Mouse (Mus musculus) splenic B cell, adult 2 months (primary cell): ENCODE results near the gene Myh3.
"Not testable (repeated sequence)": the region's sequence is repeated elsewhere in the genome, so short reads cannot be mapped to it uniquely, and the experiment has no call there.

Source experiments
- DNase-seq: peaks from one replicate; pipeline ENCODE4 v3.0.0-alpha.2; 2011; ENCODE audit warnings: low read depth, low spot score
- H3K27me3 ChIP-seq: 2 replicates; pipeline ENCODE4 v1.6.1; 2012; ENCODE audit warnings: mild to moderate bottlenecking, low read length, moderate library complexity, mixed read lengths; ENCODE audit not compliant: control insufficient read depth, poor library complexity, insufficient read depth, severe bottlenecking
- H3K36me3 ChIP-seq: 2 replicates; pipeline ENCODE4 v1.6.1; 2012; ENCODE audit warnings: mild to moderate bottlenecking, low read length, moderate library complexity, mixed read lengths; ENCODE audit not compliant: control insufficient read depth, poor library complexity, insufficient read depth, severe bottlenecking

The Myh3 gene

DNA sequence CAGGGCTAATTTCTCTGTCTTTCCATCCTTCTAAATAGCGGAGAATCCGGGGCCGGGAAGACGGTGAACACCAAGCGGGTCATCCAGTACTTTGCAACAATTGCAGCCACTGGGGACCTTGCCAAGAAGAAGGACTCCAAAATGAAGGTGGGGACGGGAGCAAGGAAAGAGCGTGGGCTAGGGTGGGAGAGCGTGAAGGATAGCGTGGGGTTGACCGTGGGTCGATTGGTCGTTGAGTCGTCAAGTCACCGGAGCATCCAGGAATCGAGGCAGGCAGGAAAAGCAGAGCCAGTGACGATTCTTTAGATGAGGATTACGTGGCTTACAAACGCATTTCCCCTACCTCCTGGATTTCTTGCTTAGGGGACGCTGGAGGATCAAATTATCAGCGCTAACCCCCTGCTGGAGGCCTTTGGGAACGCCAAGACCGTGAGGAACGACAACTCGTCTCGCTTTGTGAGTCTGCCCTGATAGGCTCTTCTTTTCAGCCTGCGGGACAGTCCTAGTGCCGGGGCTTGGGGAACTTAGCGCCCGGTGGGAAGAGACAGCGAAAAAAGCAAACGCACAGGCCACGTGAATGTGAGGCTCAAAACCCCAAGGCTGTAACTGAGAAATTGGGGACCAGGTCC, 5.7 kb downstream of the Myh3 start:
- DNase-seq, result no peak
- H3K36me3 ChIP-seq, result no peaks in the 10 kb centered on the region
- no peaks in the 10 kb centered on the region for H3K27me3 ChIP-seq

DNA sequence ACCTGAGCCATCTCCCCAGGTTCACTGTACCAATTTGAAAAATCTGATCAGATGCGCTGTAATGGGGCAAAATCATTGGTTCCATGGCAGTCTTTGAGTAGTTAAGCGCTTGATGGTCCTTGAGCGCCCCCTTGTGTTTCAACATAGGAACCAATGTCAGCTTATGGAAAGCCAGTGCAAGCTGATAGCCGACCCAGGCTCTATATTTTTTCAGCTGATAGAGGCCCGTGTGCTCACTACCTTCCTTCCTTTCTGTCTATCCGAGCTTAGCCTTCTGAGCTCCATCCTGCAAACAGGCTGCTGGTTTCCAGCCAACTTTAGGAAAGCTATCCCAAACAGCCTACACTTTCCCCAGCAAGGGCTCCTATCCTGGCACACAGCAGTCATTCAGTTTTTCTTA, 7.4 kb downstream of the Myh3 start:
- Histone ChIP-seq H3K27me3 (no peaks in the 10 kb centered on the region), H3K36me3 (no peaks in the 10 kb centered on the region)
- DNase-seq, result peak; percentile 87

DNA sequence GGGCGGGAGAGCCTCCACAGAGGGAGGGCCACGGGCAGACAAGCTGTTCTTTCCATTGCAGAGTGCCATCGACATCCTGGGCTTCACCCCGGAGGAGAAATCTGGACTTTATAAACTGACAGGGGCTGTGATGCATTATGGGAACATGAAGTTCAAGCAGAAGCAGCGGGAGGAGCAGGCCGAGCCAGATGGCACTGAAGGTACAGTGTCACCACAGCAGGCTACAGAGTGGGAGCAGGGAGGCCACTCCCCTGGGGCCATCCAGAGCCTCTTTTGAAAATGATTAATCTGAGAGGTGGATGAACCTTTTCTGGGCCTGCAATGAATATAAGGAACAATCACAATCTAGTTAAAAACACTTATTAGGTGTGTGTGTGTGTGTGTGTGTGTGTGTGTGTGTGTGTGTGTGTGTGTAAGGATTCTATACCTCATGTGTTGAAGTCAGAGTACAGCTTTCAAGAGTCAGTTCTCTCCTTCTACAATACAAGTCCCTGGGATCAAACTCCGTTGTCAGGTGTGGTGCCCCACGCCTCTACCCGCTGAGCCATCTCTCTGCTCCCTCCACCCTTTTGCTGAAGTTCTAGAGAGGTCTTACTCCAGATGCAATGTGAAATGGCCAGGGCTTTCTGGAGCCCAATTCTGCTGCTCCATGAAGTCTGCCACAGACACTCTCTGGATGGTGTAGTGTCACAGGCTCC, 8.5 kb downstream of the Myh3 start:
- no peaks in the 10 kb centered on the region for H3K27me3 ChIP-seq
- DNase-seq, result no peak

DNA sequence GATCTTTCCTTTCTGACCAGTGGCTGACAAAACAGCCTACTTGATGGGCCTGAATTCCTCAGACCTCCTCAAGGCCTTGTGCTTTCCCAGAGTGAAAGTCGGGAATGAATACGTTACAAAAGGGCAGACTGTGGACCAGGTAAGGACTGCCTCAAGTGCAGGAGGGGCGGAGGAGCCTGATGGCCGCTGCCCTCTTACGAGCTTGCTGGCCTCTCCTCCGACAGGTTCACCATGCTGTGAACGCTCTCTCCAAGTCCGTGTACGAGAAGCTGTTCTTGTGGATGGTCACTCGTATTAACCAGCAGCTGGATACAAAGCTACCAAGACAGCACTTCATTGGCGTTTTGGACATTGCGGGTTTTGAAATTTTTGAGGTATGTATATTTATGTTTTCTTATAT, 9.1 kb downstream of the Myh3 start:
- DNase-seq, result no peak
- no peaks in the 10 kb centered on the region for H3K36me3 ChIP-seq
- 0 out of 2 replicates have a peak, but pooled peaks cover 2% of the 10 kb centered on the region for H3K27me3 ChIP-seq

More for the DNA sequence above, 8.5 kb downstream of the Myh3 start:
- H3K36me3 ChIP-seq, result no peaks in the 10 kb centered on the region

DNA sequence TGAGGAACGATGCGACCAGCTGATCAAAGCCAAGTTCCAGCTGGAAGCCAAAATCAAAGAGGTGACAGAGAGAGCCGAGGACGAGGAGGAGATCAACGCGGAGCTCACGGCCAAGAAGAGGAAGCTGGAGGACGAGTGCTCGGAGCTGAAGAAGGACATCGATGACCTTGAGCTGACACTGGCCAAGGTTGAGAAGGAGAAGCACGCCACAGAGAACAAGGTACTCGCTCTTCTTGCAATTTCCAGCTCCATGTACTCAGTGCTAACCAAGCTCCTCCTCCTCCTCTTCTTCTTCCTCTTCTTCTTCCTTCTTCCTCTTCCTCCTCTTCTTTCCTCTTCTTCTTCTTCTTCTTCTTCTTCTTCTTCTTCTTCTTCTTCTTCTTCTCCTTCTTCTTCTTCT, 14.3 kb downstream of the Myh3 start:
- H3K27me3 ChIP-seq, H3K36me3 ChIP-seq, DNase-seq: not testable (repeated sequence)

DNA sequence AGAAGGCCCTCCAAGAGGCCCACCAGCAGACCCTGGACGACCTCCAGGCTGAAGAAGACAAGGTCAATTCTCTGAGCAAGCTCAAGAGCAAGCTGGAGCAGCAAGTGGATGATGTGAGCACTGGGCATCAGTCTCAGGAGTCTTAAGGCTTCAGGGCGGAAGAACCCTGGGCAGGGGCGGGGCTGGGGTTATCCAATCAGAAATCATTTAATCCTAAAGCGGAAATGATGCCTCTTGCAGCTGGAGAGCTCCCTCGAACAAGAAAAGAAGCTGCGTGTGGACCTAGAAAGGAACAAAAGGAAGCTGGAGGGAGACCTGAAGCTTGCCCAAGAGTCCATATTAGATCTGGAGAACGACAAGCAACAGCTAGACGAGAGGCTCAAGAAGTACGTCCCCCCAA, 15.1 kb downstream of the Myh3 start:
- H3K27me3 ChIP-seq, result 0 out of 2 replicates have a peak, but pooled peaks cover 2% of the 10 kb centered on the region
- no peaks in the 10 kb centered on the region for H3K36me3 ChIP-seq
- DNase-seq, result no peak

DNA sequence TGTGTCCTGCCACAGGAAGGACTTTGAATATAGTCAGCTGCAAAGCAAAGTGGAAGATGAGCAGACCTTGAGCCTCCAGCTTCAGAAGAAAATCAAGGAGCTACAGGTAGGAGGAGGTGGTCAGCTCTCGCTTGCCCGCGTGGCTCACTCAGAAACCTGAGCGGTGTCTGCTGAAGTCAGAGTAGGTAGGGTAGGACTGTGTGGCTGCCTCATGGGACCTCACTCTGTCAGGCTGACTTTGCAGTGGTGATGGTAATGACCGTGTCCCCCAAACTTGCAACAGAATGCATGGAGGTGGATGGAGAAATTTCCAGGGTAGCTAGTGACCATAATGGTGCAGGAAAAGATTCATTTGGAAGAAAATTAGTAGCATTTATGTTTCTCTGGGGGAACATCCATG, 15.6 kb downstream of the Myh3 start:
- no peaks in the 10 kb centered on the region for H3K36me3 ChIP-seq
- DNase-seq, result no peak
- H3K27me3 ChIP-seq, result 0 out of 2 replicates have a peak, but pooled peaks cover 2% of the 10 kb centered on the region

DNA sequence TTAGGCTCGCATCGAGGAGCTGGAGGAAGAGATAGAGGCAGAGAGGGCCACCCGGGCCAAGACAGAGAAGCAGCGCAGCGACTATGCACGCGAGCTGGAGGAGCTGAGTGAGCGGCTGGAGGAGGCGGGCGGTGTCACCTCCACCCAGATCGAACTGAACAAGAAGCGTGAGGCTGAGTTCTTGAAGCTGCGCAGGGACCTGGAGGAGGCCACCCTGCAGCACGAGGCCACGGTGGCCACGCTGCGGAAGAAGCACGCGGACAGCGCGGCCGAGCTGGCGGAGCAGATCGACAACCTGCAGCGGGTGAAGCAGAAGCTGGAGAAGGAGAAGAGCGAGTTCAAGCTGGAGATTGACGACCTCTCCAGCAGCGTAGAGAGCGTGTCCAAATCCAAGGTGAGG, 16.4 kb downstream of the Myh3 start:
- 0 out of 2 replicates have a peak, but pooled peaks cover 2% of the 10 kb centered on the region for H3K27me3 ChIP-seq
- no peak for DNase-seq
- H3K36me3 ChIP-seq, result no peaks in the 10 kb centered on the region

DNA sequence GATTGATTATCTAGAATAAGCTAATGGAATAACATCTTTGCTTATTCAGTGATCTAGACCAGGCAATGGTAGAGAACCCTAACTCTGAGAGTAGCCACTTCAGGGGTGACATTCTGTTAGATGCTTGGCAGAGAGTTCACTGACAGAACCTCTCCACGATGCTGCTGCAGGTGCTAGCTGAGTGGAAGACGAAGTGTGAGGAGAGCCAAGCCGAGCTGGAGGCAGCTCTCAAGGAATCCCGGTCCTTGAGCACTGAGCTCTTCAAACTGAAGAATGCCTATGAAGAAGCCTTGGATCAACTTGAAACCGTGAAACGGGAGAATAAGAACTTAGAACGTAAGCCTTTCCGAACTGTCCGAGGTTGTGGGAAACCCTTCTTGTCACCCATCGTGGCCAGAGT, 19.6 kb downstream of the Myh3 start:
- Histone ChIP-seq H3K27me3 (no peaks in the 10 kb centered on the region), H3K36me3 (no peaks in the 10 kb centered on the region)
- no peak for DNase-seq

DNA sequence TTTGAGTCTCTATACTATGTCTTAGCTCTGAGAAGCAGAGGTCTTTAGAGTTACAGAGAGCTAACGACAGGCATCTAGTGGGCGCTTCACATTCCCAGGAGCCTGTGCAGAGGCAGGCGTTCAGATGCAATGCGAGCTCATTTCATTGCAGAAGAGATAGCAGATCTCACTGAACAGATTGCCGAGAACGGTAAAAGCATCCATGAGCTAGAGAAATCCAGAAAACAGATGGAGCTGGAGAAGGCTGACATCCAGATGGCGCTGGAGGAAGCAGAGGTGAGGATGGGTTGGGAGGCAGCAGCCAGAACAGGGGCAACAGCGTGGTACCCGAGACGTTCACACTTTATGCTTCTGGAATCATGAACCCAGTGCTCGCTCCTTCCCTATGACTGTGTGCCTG, 20.3 kb downstream of the Myh3 start:
- Histone ChIP-seq H3K36me3 (no peaks in the 10 kb centered on the region), H3K27me3 (no peaks in the 10 kb centered on the region)
- no peak for DNase-seq

DNA sequence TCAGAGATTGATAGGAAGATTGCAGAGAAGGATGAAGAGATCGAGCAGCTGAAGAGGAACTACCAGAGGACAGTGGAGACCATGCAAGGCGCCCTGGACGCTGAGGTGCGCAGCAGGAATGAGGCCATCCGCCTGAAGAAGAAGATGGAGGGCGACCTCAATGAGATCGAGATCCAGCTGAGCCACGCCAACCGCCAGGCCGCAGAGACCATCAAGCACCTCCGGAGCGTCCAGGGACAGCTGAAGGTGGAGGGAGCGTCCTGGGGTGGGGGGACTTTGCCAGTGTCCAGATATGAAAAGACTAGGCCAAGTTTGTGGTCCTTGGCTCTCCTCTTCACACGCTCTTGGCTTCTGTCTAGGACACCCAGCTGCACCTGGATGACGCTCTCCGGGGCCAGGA, 21.1 kb downstream of the Myh3 start:
- Histone ChIP-seq H3K36me3 (no peaks in the 10 kb centered on the region), H3K27me3 (no peaks in the 10 kb centered on the region)
- DNase-seq, result no peak

DNA sequence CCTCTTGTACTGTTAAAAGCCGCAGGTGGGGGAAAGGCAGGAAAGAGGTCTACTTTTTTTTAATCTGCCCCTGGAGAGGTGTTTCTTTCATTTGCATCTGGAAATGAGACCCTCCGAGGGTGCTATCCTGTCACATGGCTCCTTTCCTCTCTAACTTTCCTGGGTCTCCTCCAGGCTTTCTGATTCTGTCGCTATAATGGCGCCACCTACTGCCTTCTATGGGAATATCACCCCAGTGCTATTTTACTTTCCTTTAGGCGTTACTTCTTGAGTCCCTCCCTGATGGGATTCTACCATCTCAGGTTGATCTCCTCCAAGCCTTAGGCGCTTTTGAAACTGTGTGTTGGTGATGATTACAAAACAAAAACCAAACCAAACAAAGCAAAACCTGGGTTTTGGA, 22.1 kb downstream of the Myh3 start:
- DNase-seq, result peak; percentile 27
- no peaks in the 10 kb centered on the region for H3K27me3 ChIP-seq
- H3K36me3 ChIP-seq, result no peaks in the 10 kb centered on the region

DNA sequence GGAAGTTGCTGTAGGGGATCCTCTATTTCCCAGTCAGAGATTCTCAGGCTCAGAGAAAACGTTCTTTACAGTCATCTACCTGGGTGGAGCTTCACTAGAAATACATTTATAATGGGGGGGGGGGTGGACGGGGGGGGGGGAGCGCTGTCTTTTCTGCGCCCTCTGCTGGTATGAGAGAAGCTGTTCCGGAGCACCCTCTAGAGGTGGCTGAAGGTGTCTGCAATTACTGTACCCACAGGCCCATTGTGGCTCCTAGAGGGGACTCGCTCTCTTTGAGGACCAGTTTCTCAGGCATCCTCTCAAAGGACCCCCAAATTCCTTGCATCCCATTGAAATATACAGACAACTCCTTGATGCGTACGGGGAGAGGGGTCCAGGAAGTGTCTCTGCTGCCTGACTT, 23.6 kb downstream of the Myh3 start:
- DNase-seq, result peak; percentile 66

DNA sequence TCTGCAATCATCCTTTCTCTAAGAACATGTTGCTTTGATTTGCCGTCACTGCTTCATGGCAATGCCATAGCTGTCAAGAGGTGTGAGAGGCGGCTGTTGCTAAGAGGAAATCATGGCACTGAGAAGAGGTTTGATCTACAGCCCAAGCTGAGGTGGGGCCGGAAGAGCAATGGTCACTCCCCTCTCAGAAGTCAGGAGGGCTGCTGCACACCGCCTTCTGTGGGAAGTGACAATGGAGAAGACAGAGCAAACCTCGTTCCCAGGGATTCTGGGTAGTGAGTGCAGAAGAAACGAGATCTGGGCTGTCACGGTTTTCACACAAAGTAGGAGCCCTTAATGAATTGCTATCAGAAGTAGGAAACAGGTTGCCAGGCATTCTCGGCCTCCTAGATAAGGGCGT, 25.2 kb downstream of the Myh3 start:
- no peak for DNase-seq
- Histone ChIP-seq H3K27me3 (no peaks in the 10 kb centered on the region), H3K36me3 (no peaks in the 10 kb centered on the region)

More for the DNA sequence above, 23.6 kb downstream of the Myh3 start:
- Histone ChIP-seq H3K36me3 (no peaks in the 10 kb centered on the region), H3K27me3 (no peaks in the 10 kb centered on the region)

DNA sequence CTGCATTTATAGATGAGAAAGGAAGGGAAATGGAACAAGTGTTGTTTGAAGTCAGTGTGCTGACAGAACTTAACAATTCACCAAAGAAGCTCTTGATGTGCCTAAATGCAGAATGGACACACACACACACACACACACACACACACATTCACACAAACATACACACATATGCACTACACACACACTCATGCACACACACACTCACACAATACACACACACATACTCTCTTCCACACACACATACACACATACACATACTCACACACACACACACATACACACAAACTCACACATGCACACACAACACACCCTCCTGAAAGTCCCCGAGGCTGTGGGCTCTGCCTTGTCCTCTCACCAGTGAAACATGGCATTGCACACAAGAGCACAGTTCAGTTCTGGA, 26.1 kb downstream of the Myh3 start:
- Histone ChIP-seq H3K36me3 (no peaks in the 10 kb centered on the region), H3K27me3 (no peaks in the 10 kb centered on the region)
- DNase-seq, result no peak

DNA sequence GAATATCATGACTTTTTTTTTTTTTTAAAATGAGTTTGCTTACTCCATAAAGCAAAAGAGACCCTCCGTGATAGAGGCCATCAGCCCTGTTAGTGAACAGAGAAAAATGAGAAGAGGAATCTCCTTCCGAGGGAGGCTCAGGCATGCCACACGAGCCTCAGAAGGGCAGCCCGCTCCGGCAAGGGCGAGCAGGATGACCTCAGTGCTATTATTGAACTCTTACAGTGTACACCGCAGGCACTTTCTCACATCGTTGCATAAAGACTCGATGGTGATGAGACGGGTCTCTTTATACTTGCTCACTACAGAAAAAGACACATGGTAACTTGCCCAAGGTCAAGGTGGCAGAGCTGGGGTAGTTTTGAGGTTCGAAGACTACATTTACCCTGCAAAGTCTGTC, 26.6 kb downstream of the Myh3 start:
- DNase-seq, result no peak
- Histone ChIP-seq H3K36me3 (no peaks in the 10 kb centered on the region), H3K27me3 (no peaks in the 10 kb centered on the region)
